Mouse (Mus musculus) lung, postnatal 0 days (tissue): Measurements from ENCODE around the gene Ddx47.

Experiments
- CTCF ChIP-seq: IDR thresholded peaks from 2 replicates; pipeline ENCODE4 v1.5.1; 2016; ENCODE audit warnings: antibody characterized with exemption, mild to moderate bottlenecking
- EP300 ChIP-seq: IDR thresholded peaks from 2 replicates; pipeline ENCODE4 v1.6.1; 2016; ENCODE audit warnings: antibody characterized with exemption, mild to moderate bottlenecking, control low read depth

DNA sequence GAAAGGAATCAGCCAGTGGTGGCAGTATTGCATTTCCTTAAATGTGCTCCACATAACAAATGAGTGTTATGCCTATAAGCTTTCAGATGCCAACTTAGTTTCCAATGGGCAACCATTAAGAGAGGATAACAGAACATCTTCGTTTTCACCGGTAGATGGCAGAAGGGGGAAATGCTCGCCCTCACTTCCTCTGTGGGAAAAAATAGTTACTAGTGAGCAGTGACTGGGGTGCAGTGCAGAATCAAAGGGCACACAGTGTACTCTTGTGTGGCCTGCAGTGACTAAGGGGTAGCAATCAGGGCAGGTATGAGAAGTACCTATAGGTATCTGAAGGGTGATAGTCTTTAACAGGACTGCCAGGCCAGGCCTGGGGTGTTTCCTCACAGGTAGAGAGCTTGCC lies 14.8 kb downstream of the Ddx47 start:
- peak; percentile 80 for TF ChIP-seq CTCF
- TF ChIP-seq EP300, result peak; percentile 98
